Mouse (Mus musculus) forebrain, embryonic 16.5 days (tissue): ENCODE results near the gene Slc17a8. TPM values are rescaled to one million over a fixed set of nuclear protein-coding genes. Genes with fewer than 3 reads are reported as not detected.
"Not testable (repeated sequence)": the region's sequence is repeated elsewhere in the genome, so short reads cannot be mapped to it uniquely, and the experiment has no call there.

Source experiments
- ATAC-seq: fragments of 200-750 bp; cut with Nextera tagmentation; 2 replicates; pipeline ENCODE4 v1.8.0; 2017; ENCODE audit warnings: mild to moderate bottlenecking, moderate library complexity
- H3K27ac ChIP-seq: fragments of 300-500 bp; sonication (generic); 2 replicates; pipeline ENCODE4 v1.5.1; 2014; ENCODE audit warnings: low read length, control low read depth
- H3K27me3 ChIP-seq: fragments of 300-500 bp; sonication (generic); replicated peaks from 2 replicates; pipeline ENCODE4 v1.6.1; 2014; ENCODE audit warnings: low read length; ENCODE audit not compliant: control insufficient read depth, insufficient read depth
- H3K36me3 ChIP-seq: fragments of 300-500 bp; sonication (generic); 2 replicates; pipeline ENCODE4 v1.6.1; 2014; ENCODE audit not compliant: control insufficient read depth, insufficient read depth
- H3K4me1 ChIP-seq: fragments of 300-500 bp; sonication (generic); replicated peaks from 2 replicates; pipeline ENCODE4 v1.6.1; 2014; ENCODE audit warnings: low read length; ENCODE audit not compliant: control insufficient read depth, insufficient read depth
- H3K4me2 ChIP-seq: fragments of 300-500 bp; sonication (generic); 2 replicates; pipeline ENCODE4 v1.6.1; 2014; ENCODE audit warnings: mild to moderate bottlenecking, low read length, control low read depth
- H3K4me3 ChIP-seq: fragments of 300-500 bp; sonication (generic); replicated peaks from 2 replicates; pipeline ENCODE4 v1.5.1; 2014; ENCODE audit warnings: mild to moderate bottlenecking, low read length, control low read depth
- H3K9ac ChIP-seq: fragments of 300-500 bp; sonication (generic); replicated peaks from 2 replicates; pipeline ENCODE4 v1.6.1; 2014; ENCODE audit warnings: low read depth, low read length, control low read depth
- H3K9me3 ChIP-seq: fragments of 300-500 bp; sonication (generic); 2 replicates; pipeline ENCODE4 v1.6.1; 2016; ENCODE audit warnings: low read length; ENCODE audit not compliant: control insufficient read depth
- WGBS: fragments of 180-500 bp; shearing (Covaris S2); extraction: QIAGEN DNeasy Blood & Tissue Kit; methylation state at CpG from one replicate; pipeline ENCODE4 v1.1.7; 2014; 5-methylcytosine and 5-hydroxymethylcytosine counted together
- polyA plus RNA-seq: library from polyadenylated mRNA; unstranded; fragments of >200 nt; fragmentation: Nextera tagmentation; extraction: Ambion mirVana; gene quantifications from 2 replicates; pipeline ENCODE4 v1.2.1, GENCODE M21; 2015

The Slc17a8 gene
- 0.24 and 0.53 TPM in 2 replicates for polyA plus RNA-seq

- Histone ChIP-seq H3K9me3 (no peaks in the 10 kb centered on the region), H3K4me2 (no peak within 1 kb of the TSS), H3K4me1 (no peaks in the 10 kb centered on the region), H3K4me3 (no peak within 1 kb of the TSS), H3K27me3 (no peaks in the 10 kb centered on the region), H3K9ac (no peak within 1 kb of the TSS), H3K36me3 (no peaks in the 10 kb centered on the region), H3K27ac (no peak within 1 kb of the TSS)
- WGBS = 24% methylated on average over 7 of the region's 7 CpGs
- no peak for ATAC-seq
Measured at GRCm38 (mm10) chr10:89621129-89621528, at the start of gene Slc17a8. Gene Slc17a8 (minus strand): TSS chr10:89621253.

- not testable (repeated sequence) for H3K9ac ChIP-seq, H3K27ac ChIP-seq, H3K9me3 ChIP-seq, H3K4me2 ChIP-seq, H3K36me3 ChIP-seq, H3K27me3 ChIP-seq, H3K4me1 ChIP-seq, H3K4me3 ChIP-seq, ATAC-seq
- 96% methylated on average over 5 of the region's 5 CpGs for WGBS
Measured at GRCm38 (mm10) chr10:89670371-89670770, 49.3 kb upstream of the Slc17a8 start.

- Histone ChIP-seq H3K4me2 (no peak overlapping the region), H3K9ac (no peak overlapping the region), H3K27ac (no peak overlapping the region), H3K36me3 (peaks cover 4% of the 10 kb centered on the region), H3K27me3 (no peaks in the 10 kb centered on the region), H3K4me1 (no peaks in the 10 kb centered on the region), H3K4me3 (no peak overlapping the region), H3K9me3 (no peaks in the 10 kb centered on the region)
- 77% methylated on average over 7 of the region's 7 CpGs for WGBS
- ATAC-seq = no peak
Measured at GRCm38 (mm10) chr10:89667571-89667970, 46.5 kb upstream of the Slc17a8 start.

- Histone ChIP-seq H3K27me3 (no peaks in the 10 kb centered on the region), H3K9ac (no peak overlapping the region), H3K9me3 (no peaks in the 10 kb centered on the region), H3K4me2 (no peak overlapping the region), H3K4me1 (no peaks in the 10 kb centered on the region), H3K27ac (no peak overlapping the region), H3K36me3 (peaks cover 8% of the 10 kb centered on the region), H3K4me3 (no peak overlapping the region)
- WGBS = 94% methylated on average over 9 of the region's 9 CpGs
- ATAC-seq = no peak
Measured at GRCm38 (mm10) chr10:89665679-89666078, 44.6 kb upstream of the Slc17a8 start.

- no peaks in the 10 kb centered on the region for H3K27me3 ChIP-seq
- WGBS = 95% methylated on average over 8 of the region's 8 CpGs
- H3K9me3 ChIP-seq = no peaks in the 10 kb centered on the region
- no peak overlapping the region for H3K4me3 ChIP-seq
- H3K9ac ChIP-seq = no peak overlapping the region
- H3K27ac ChIP-seq = no peak overlapping the region
- ATAC-seq = no peak
- H3K4me2 ChIP-seq = no peak overlapping the region
- no peaks in the 10 kb centered on the region for H3K4me1 ChIP-seq
- H3K36me3 ChIP-seq = peaks cover 8% of the 10 kb centered on the region
Measured at GRCm38 (mm10) chr10:89664977-89665645, 44.1 kb upstream of the Slc17a8 start.

GRCm38 (mm10) chr10:89656366-89656765, 35.3 kb upstream of the Slc17a8 start:
- no peaks in the 10 kb centered on the region for H3K9me3 ChIP-seq
- ATAC-seq = no peak
- WGBS = 62% methylated on average over 5 of the region's 5 CpGs
- no peak overlapping the region for H3K4me3 ChIP-seq
- H3K27ac ChIP-seq = no peak overlapping the region
- H3K4me2 ChIP-seq = no peak overlapping the region
- H3K27me3 ChIP-seq = no peaks in the 10 kb centered on the region
- H3K36me3 ChIP-seq = peaks cover 23% of the 10 kb centered on the region
- H3K4me1 ChIP-seq = no peaks in the 10 kb centered on the region
- H3K9ac ChIP-seq = no peak overlapping the region

GRCm38 (mm10) chr10:89652912-89653311, 31.9 kb upstream of the Slc17a8 start:
- H3K36me3 ChIP-seq = peaks cover 25% of the 10 kb centered on the region

GRCm38 (mm10) chr10:89651691-89652090, 30.6 kb upstream of the Slc17a8 start:
- Histone ChIP-seq H3K27ac (no peak overlapping the region), H3K9me3 (no peaks in the 10 kb centered on the region), H3K4me1 (no peaks in the 10 kb centered on the region), H3K4me2 (no peak overlapping the region), H3K9ac (no peak overlapping the region), H3K27me3 (no peaks in the 10 kb centered on the region), H3K36me3 (peaks cover 18% of the 10 kb centered on the region), H3K4me3 (no peak overlapping the region)
- no peak for ATAC-seq
- 84% methylated on average over 1 of the region's 1 CpGs for WGBS

More at GRCm38 (mm10) chr10:89652912-89653311, 31.9 kb upstream of the Slc17a8 start:
- ATAC-seq = no peak
- no peaks in the 10 kb centered on the region for H3K27me3 ChIP-seq
- no peaks in the 10 kb centered on the region for H3K4me1 ChIP-seq
- H3K27ac ChIP-seq = no peak overlapping the region
- no peaks in the 10 kb centered on the region for H3K9me3 ChIP-seq
- 73% methylated on average over 8 of the region's 8 CpGs for WGBS
- H3K4me3 ChIP-seq = no peak overlapping the region
- H3K9ac ChIP-seq = no peak overlapping the region
- H3K4me2 ChIP-seq = no peak overlapping the region

GRCm38 (mm10) chr10:89646918-89647317, 25.9 kb upstream of the Slc17a8 start:
- ATAC-seq = no peak
- Histone ChIP-seq H3K36me3 (peaks cover 20% of the 10 kb centered on the region), H3K9ac (no peak overlapping the region), H3K4me1 (no peaks in the 10 kb centered on the region), H3K27ac (no peak overlapping the region), H3K4me3 (no peak overlapping the region), H3K9me3 (no peaks in the 10 kb centered on the region), H3K4me2 (no peak overlapping the region), H3K27me3 (no peaks in the 10 kb centered on the region)
- 94% methylated on average over 9 of the region's 9 CpGs for WGBS

- no peaks in the 10 kb centered on the region for H3K4me1 ChIP-seq
- no peak overlapping the region for H3K9ac ChIP-seq
- H3K27ac ChIP-seq = no peak overlapping the region
- no peak overlapping the region for H3K4me2 ChIP-seq
- ATAC-seq = no peak
- H3K36me3 ChIP-seq = peaks cover 21% of the 10 kb centered on the region
- 92% methylated on average over 3 of the region's 3 CpGs for WGBS
- no peak overlapping the region for H3K4me3 ChIP-seq
- H3K27me3 ChIP-seq = no peaks in the 10 kb centered on the region
- H3K9me3 ChIP-seq = no peaks in the 10 kb centered on the region
Measured at GRCm38 (mm10) chr10:89637001-89637400, 15.9 kb upstream of the Slc17a8 start.
